In the genomic region with DNA sequence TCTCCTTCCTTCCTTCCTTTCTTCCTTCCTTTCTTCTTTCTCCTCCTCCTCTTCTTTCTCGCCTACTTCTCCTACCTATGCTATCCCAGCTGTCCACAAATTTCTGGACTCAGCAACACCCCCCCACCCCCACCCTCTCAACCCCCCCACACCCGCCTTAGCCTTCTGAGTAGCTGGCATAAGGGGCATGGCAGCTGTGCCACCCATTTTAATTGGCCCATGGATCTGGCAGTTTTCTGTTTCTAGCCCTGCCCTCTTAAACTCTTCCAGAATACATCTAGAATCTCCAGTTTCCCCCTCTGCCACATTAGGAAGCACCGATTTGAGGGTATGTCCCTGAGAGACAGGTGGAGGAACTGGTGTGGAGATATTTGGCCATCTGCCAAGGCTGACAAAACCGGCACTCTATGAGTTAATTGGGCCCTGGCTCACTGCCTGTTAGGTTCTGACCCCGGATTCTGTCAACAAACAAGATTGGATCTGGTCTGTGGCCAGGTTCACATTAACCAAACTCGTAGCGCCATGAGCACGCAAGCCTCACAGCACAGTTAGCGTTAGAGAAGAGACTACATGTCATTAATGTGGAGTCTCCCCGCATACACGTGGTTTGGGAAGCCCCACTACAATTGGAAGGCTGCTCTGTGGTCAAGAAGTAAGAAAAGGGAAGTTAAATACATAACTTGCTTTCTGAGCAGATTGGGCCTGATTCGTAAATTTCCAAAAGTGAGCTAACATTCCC, we compare ENCODE assay signal across 8 mouse cellular contexts. TPM values are rescaled to one million over a fixed set of nuclear protein-coding genes. Genes with fewer than 3 reads are reported as not detected.
DNase-seq lines count a peak whose midpoint lies in the region; ATAC-seq and TF ChIP-seq lines count a peak whose summit lies in the region.

No protein-coding gene starts in this region.

- 56% methylated on average over 12 of the region's 12 CpGs for WGBS in heart, embryonic 11.5 days (ENCODE audit: insufficient replicate concordance)
- 33% methylated on average over 12 of the region's 12 CpGs for WGBS in liver, embryonic 11.5 days
- 27% methylated on average over 12 of the region's 12 CpGs for WGBS in thymus, adult 2 months

- H3K36me3 ChIP-seq in heart, embryonic 11.5 days (ENCODE audit: control insufficient read depth, insufficient read depth, low read length), result no peaks in the 10 kb centered on the region
- no peaks in the 10 kb centered on the region for H3K36me3 ChIP-seq in liver, embryonic 11.5 days (ENCODE audit: control insufficient read depth, insufficient read depth, low read length)
- H3K36me3 ChIP-seq in thymus, adult 2 months (ENCODE audit: control insufficient read depth, insufficient read depth, low read length), result no peaks in the 10 kb centered on the region

- ATAC-seq in heart, embryonic 11.5 days (replicated peaks; ENCODE audit: insufficient number of reproducible peaks, low FRiP score, low TSS enrichment), result no peak
- ATAC-seq in liver, embryonic 11.5 days (replicated peaks; ENCODE audit: low FRiP score), result peak; percentile 58

- H3K9ac ChIP-seq in heart, embryonic 11.5 days (ENCODE audit: low read depth, low read length), result no peak overlapping the region
- H3K9ac ChIP-seq in liver, embryonic 11.5 days (ENCODE audit: low read depth, low read length), result no peak overlapping the region

- no peak for TF ChIP-seq CTCF in brain, embryonic 14.5 days (IDR thresholded peaks at IDR 0.05; ENCODE audit: borderline replicate concordance, extremely low read depth, insufficient read depth, insufficient read length)
- no peak for TF ChIP-seq CTCF in thymus, adult 2 months (IDR thresholded peaks at IDR 0.05; ENCODE audit: borderline replicate concordance, control insufficient read depth, extremely low read depth, insufficient read depth, low read length, poor library complexity)

- no peaks in the 10 kb centered on the region for H3K9me3 ChIP-seq in heart, embryonic 11.5 days (replicated peaks; ENCODE audit: control insufficient read depth, low read length)
- H3K9me3 ChIP-seq in liver, embryonic 11.5 days (ENCODE audit: control insufficient read depth, low read length), result no peaks in the 10 kb centered on the region

- no peak for TF ChIP-seq POLR2A in brain, embryonic 14.5 days (IDR thresholded peaks at IDR 0.05; ENCODE audit: borderline replicate concordance, extremely low read depth, insufficient read depth, insufficient read length, poor library complexity, severe bottlenecking)
- TF ChIP-seq POLR2A in thymus, adult 2 months (IDR thresholded peaks at IDR 0.05; ENCODE audit: control insufficient read depth, extremely low read depth, insufficient read depth, low read length, poor library complexity), result no peak

- H3K27me3 ChIP-seq in heart, embryonic 11.5 days (ENCODE audit: control insufficient read depth, insufficient read depth, low read length), result no peaks in the 10 kb centered on the region
- H3K27me3 ChIP-seq in liver, embryonic 11.5 days (replicated peaks; ENCODE audit: control insufficient read depth, insufficient read depth, low read length), result no peaks in the 10 kb centered on the region
- no peaks in the 10 kb centered on the region for H3K27me3 ChIP-seq in thymus, adult 2 months (ENCODE audit: control insufficient read depth, insufficient read depth, low read length)

- peak; percentile 96 for DNase-seq in heart, adult 11 months
- DNase-seq in brain, embryonic 14.5 days (ENCODE audit: low read depth), result peak; percentile 83
- DNase-seq in heart, postnatal 4 days, result peak; percentile 49
- no peak for DNase-seq in liver, embryonic 11.5 days (ENCODE audit: low spot score)
- DNase-seq in naive thymus-derived CD4-positive, alpha-beta T cell, adult 2 months (ENCODE audit: low read depth), result peak; percentile 38
- DNase-seq in thymus, postnatal 25 days, result no peak
- no peak for DNase-seq in thymus, adult 2 months

- no peak overlapping the region for H3K27ac ChIP-seq in heart, embryonic 11.5 days (ENCODE audit: low read depth, low read length)
- H3K27ac ChIP-seq in liver, embryonic 11.5 days (ENCODE audit: low read depth, low read length), result no peak overlapping the region
- H3K27ac ChIP-seq in thymus, adult 2 months (ENCODE audit: control insufficient read depth, insufficient read depth, low read length), result no peak overlapping the region

- H3K4me2 ChIP-seq in heart, embryonic 11.5 days, result no peak overlapping the region
- peak overlapping the region; percentile 21; the same call in 1 of the 2 replicates for H3K4me2 ChIP-seq in liver, embryonic 11.5 days

- H3K4me1 ChIP-seq in heart, embryonic 11.5 days (ENCODE audit: control insufficient read depth, insufficient read depth, low read length), result peaks cover 6% of the 10 kb centered on the region; the same call in 1 of the 2 replicates
- peaks cover 3% of the 10 kb centered on the region; the same call in 1 of the 2 replicates for H3K4me1 ChIP-seq in liver, embryonic 11.5 days (replicated peaks; ENCODE audit: control insufficient read depth, insufficient read depth, low read length)
- peaks cover 27% of the 10 kb centered on the region for H3K4me1 ChIP-seq in thymus, adult 2 months (replicated peaks; ENCODE audit: control insufficient read depth, insufficient read depth, low read length)

- no peak overlapping the region for H3K4me3 ChIP-seq in heart, embryonic 11.5 days (ENCODE audit: low read depth, low read length)
- H3K4me3 ChIP-seq in liver, embryonic 11.5 days (ENCODE audit: low read depth, low read length), result no peak overlapping the region
- no peak overlapping the region for H3K4me3 ChIP-seq in thymus, adult 2 months (ENCODE audit: control insufficient read depth, insufficient read depth, low read length)

RNA-seq across cellular contexts. Expression of a gene that starts 11.2 kb away (rescaled TPM):
- polyA plus RNA-seq in heart, embryonic 11.5 days (2014; fragmentation: Nextera tagmentation; extraction: Ambion mirVana), result 26.3 and 32.4 TPM in 2 replicates
- 18.7 and 24.5 TPM in 2 replicates for polyA plus RNA-seq in brain, embryonic 14.5 days (2012; rRNA removed)
- total RNA-seq in heart, postnatal 4 days (2021), result 10 to 100 TPM; 26.7 to 27.1 TPM
- polyA plus RNA-seq in liver, embryonic 11.5 days (2014; fragmentation: Nextera tagmentation; extraction: Ambion mirVana), result 14.2 and 16.6 TPM in 2 replicates
- 12.4 and 13.1 TPM in 2 replicates for polyA plus RNA-seq in thymus, adult 2 months (2012; rRNA removed)

Comparison
In these comparisons a context has a peak if more than half of its experiments do, and no peak if none do; other contexts are left out.
1. DNase-seq: peak in heart, adult 11 months (single experiment), brain, embryonic 14.5 days (single experiment), heart, postnatal 4 days (single experiment) and naive thymus-derived CD4-positive, alpha-beta T cell, adult 2 months (single experiment); none in liver, embryonic 11.5 days (single experiment), thymus, postnatal 25 days (single experiment) and thymus, adult 2 months (single experiment).